Mouse (Mus musculus): ENCODE data around the gene Fn1. TPM values are rescaled to one million over a fixed set of nuclear protein-coding genes. Genes with fewer than 3 reads are reported as not detected.

Gene Fn1
- polyA plus RNA-seq, 1 experiment from 2014 or later = 234 TPM

- Histone ChIP-seq H3K27me3 (no peaks in the 10 kb centered on the region), H3K4me2 (replicated peaks) (no peak overlapping the region), H3K9ac (no peak overlapping the region), H3K36me3 (peaks cover 83% of the 10 kb centered on the region), H3K9me3 (no peaks in the 10 kb centered on the region), H3K4me1 (0 out of 2 replicates have a peak, but pooled peaks cover 4% of the 10 kb centered on the region), H3K4me3 (no peak overlapping the region), H3K27ac (no peak overlapping the region)
- no peak for ATAC-seq (ENCODE audit: low FRiP score, low read depth)
- WGBS = 92% methylated on average over 8 of the region's 8 CpGs
Measured at GRCm38 (mm10) chr1:71630243-71630642, 22.8 kb downstream of the Fn1 start.

DNA sequence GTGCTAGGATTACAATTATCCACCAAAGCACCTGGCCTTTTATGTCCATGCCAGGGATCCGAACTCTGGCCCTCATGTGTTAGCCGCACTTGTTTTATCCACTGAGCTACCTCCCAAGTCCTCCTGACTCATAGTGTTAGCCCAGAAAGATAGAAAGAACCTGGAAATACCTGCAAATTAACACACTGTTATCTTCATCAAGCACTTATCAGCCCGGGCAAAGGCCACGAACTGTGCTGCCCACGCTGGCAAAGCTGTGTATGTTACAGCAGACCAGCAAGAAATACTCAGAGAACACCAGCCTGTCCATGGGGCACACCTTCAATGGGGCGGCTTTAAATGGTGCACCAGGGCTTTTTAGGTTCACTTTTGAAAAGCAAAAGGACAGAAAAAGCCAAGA lies 29.4 kb downstream of the Fn1 start:
- Histone ChIP-seq H3K36me3 (peaks cover 98% of the 10 kb centered on the region), H3K27me3 (no peaks in the 10 kb centered on the region), H3K9ac (no peak overlapping the region), H3K27ac (no peak overlapping the region), H3K4me2 (replicated peaks) (no peak overlapping the region), H3K4me1 (0 out of 2 replicates have a peak, but pooled peaks cover 4% of the 10 kb centered on the region), H3K4me3 (no peak overlapping the region), H3K9me3 (no peaks in the 10 kb centered on the region)
- ATAC-seq (ENCODE audit: low FRiP score, low read depth) = no peak
- 93% methylated on average over 6 of the region's 6 CpGs for WGBS

- Histone ChIP-seq H3K4me3 (no peak overlapping the region), H3K27me3 (no peaks in the 10 kb centered on the region), H3K9me3 (no peaks in the 10 kb centered on the region), H3K4me2 (replicated peaks) (no peak overlapping the region), H3K27ac (no peak overlapping the region), H3K4me1 (0 out of 2 replicates have a peak, but pooled peaks cover 4% of the 10 kb centered on the region), H3K36me3 (peaks cover 98% of the 10 kb centered on the region), H3K9ac (no peak overlapping the region)
- 94% methylated on average over 2 of the region's 2 CpGs for WGBS
- ATAC-seq (ENCODE audit: low FRiP score, low read depth) = no peak
Measured at GRCm38 (mm10) chr1:71621526-71621925, 31.5 kb downstream of the Fn1 start.

DNA sequence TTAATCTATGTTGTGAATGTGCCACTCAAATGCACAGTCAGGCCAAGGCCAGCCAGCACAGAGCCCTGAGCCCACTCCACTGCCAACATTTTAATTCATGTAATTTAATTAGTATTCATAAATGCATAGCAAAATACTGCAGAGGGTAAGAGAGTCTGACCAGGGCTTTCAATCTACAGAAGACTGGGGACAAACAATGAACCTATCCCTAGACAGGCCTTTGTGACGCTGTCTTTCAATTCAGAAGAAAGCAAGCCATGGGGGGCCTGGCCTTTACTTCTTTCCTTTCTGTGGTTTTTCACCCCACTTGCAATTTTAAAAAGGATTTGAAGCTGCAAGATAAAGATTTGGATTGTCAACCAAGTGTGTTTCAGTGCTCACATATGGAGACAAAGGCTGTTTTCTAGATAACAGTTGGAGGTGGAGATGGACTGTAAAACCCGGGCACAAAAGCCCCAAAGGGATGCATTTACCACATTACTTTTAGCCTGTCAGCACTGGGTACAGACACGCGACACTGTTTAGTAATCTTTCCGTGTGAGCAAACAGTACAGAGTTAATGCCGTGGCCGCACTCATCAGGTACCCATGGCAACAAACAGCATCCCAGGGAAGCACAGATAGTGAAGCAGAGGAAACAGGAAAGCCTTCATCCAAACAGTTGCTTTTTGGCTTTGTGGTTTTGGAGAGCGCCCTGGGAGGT lies 38.3 kb downstream of the Fn1 start:
- no peak for ATAC-seq (ENCODE audit: low FRiP score, low read depth)
- no peaks in the 10 kb centered on the region for H3K27me3 ChIP-seq
- H3K9ac ChIP-seq = no peak overlapping the region
- peaks cover 100% of the 10 kb centered on the region for H3K36me3 ChIP-seq
- no peaks in the 10 kb centered on the region for H3K9me3 ChIP-seq
- no peak overlapping the region for H3K4me3 ChIP-seq
- H3K4me2 ChIP-seq (replicated peaks) = no peak overlapping the region
- H3K4me1 ChIP-seq = no peaks in the 10 kb centered on the region
- 93% methylated on average over 8 of the region's 8 CpGs for WGBS
- H3K27ac ChIP-seq = no peak overlapping the region

DNA sequence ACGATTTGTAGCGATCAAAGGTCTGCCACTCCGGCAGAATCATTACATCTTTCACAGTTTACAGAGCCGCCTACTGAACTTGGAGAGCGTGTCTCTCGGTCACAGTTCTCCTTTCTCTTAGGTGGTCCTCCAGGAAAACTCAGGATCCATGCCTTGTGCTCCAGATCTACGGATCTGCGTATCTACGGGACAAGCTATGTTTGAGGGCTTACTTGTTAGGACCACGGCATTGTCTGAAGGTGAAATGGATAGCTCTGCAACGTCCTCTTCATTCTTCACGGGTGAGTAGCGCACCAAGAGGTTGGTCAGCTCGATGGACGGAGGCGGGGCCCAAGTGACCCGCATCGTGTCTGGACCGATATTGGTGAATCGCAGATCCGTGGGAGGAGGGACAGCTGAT lies 40.7 kb downstream of the Fn1 start:
- 96% methylated on average over 21 of the region's 21 CpGs for WGBS
- no peaks in the 10 kb centered on the region for H3K27me3 ChIP-seq
- ATAC-seq (ENCODE audit: low FRiP score, low read depth) = no peak
- H3K4me1 ChIP-seq = no peaks in the 10 kb centered on the region
- H3K4me3 ChIP-seq = no peak overlapping the region
- H3K9ac ChIP-seq = no peak overlapping the region
- peaks cover 96% of the 10 kb centered on the region for H3K36me3 ChIP-seq
- no peaks in the 10 kb centered on the region for H3K9me3 ChIP-seq
- no peak overlapping the region for H3K4me2 ChIP-seq (replicated peaks)
- no peak overlapping the region for H3K27ac ChIP-seq

DNA sequence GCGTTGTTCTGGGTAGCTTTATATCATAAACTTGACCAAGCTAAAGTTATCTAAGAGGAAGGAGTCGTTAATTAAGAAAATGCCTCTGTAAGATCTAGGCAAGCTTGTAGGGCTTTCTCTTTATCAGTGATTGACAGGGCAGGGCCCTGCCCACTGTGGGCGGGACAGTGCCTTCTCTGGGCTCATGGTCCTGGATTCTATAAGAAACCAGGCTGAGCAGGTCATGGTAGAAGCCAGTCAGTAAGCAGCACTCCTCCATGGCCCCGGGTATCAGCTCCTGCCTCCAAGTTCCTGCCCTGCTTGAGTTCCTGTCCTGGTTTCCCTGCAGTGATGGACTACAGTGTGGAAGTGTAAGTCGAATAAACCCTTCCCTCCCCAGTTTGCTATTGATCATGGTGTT lies 43.1 kb downstream of the Fn1 start:
- ATAC-seq (ENCODE audit: low FRiP score, low read depth) = no peak
- no peaks in the 10 kb centered on the region for H3K4me1 ChIP-seq
- no peak overlapping the region for H3K4me2 ChIP-seq (replicated peaks)
- H3K9me3 ChIP-seq = no peaks in the 10 kb centered on the region
- H3K27me3 ChIP-seq = no peaks in the 10 kb centered on the region
- no peak overlapping the region for H3K27ac ChIP-seq
- H3K4me3 ChIP-seq = no peak overlapping the region
- H3K36me3 ChIP-seq = peaks cover 96% of the 10 kb centered on the region
- H3K9ac ChIP-seq = no peak overlapping the region
- WGBS = 91% methylated on average over 5 of the region's 5 CpGs

GRCm38 (mm10) chr1:71609057-71609775 lies 43.8 kb downstream of the Fn1 start:
- no peak overlapping the region for H3K4me2 ChIP-seq (replicated peaks)
- H3K4me3 ChIP-seq = no peak overlapping the region
- no peak for ATAC-seq (ENCODE audit: low FRiP score, low read depth)
- no peaks in the 10 kb centered on the region for H3K27me3 ChIP-seq
- H3K36me3 ChIP-seq = peaks cover 96% of the 10 kb centered on the region
- H3K4me1 ChIP-seq = no peaks in the 10 kb centered on the region
- H3K27ac ChIP-seq = no peak overlapping the region
- no peak overlapping the region for H3K9ac ChIP-seq
- 96% methylated on average over 37 of the region's 37 CpGs for WGBS
- H3K9me3 ChIP-seq = no peaks in the 10 kb centered on the region

DNA sequence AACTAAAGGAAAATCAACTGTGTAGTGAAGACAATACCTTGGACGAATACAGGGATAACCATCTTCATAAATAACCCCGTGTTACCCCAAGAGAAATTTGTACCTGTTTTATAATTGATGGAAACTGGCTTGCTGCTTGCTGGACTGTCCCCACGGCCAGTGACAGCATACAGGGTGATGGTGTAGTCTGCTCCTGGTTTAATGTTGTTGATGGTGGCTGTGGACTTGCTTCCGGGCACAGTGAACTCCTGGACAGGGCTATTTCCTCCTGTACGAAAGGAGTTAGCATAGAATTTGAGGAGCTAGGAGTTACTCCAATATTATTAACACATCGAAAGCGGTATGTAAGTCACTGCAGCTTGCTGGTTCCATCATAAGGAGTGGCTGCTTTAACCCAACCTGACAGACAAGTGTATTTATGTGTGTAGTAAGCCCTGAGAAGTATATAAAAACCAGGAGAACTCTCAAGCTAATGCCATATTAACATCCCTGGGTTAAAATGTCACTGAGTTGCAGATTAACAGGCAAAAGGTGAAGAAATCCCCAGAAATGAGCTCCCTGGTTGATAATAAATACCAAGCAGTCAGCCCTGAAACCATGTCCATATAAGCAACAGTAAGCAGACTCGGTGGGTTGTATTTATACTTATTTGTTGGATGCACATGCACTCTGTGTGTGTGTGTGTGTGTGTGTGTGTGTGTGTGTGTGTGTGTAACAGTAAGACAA lies 46.2 kb downstream of the Fn1 start:
- Histone ChIP-seq H3K9me3 (no peaks in the 10 kb centered on the region), H3K36me3 (peaks cover 94% of the 10 kb centered on the region), H3K4me1 (no peaks in the 10 kb centered on the region), H3K4me2 (replicated peaks) (no peak overlapping the region), H3K4me3 (no peak overlapping the region), H3K9ac (no peak overlapping the region), H3K27me3 (no peaks in the 10 kb centered on the region), H3K27ac (no peak overlapping the region)
- no peak for ATAC-seq (ENCODE audit: low FRiP score, low read depth)
- 93% methylated on average over 8 of the region's 8 CpGs for WGBS

DNA sequence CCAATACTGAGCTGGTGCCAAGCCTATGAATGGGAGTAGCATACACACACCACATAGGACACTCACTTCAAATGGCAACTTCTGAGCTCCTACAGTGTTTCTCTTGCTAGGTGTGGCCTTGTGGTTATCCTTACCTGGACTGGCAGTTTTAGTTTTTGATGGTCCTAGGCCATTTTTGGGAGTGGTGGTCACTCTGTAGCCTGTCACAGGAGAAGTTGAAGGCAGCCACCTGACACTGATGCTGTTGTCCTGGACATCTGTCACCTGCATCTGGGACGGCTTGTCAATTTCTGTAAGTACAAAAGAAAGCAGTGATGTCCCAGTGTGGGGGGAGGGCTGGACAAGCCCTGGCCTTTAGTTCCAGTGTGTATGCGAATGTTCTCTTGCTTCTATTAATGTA lies 47.2 kb downstream of the Fn1 start:
- Histone ChIP-seq H3K9me3 (no peaks in the 10 kb centered on the region), H3K27me3 (no peaks in the 10 kb centered on the region), H3K36me3 (peaks cover 93% of the 10 kb centered on the region), H3K9ac (no peak overlapping the region), H3K4me3 (no peak overlapping the region), H3K4me1 (no peaks in the 10 kb centered on the region), H3K27ac (no peak overlapping the region), H3K4me2 (replicated peaks) (no peak overlapping the region)
- no peak for ATAC-seq (ENCODE audit: low FRiP score, low read depth)
- WGBS = 93% methylated on average over 2 of the region's 2 CpGs

DNA sequence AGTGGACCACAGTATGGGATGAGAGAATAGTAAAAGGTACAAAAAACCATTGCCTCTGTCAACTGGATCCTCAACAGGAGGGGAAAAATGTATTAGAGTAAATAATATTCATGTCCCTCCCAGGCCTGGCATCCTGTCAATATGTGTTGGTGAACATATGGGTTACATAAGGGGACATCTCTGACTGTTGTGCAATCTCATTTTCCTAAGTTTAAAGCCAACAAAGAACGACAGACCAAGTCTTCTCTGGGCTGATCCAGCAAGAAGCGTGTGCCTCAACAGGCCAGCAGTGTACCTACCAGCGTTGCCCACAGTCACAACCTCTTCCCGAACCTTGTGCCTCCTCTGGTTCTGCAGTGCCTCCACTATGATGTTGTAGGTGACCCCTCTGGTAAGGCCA lies 57.6 kb downstream of the Fn1 start:
- Histone ChIP-seq H3K9me3 (no peaks in the 10 kb centered on the region), H3K27ac (no peak overlapping the region), H3K4me3 (no peak overlapping the region), H3K9ac (no peak overlapping the region), H3K36me3 (peaks cover 98% of the 10 kb centered on the region), H3K4me2 (replicated peaks) (no peak overlapping the region), H3K27me3 (no peaks in the 10 kb centered on the region), H3K4me1 (no peaks in the 10 kb centered on the region)
- ATAC-seq (ENCODE audit: low FRiP score, low read depth) = no peak
- WGBS = 97% methylated on average over 4 of the region's 4 CpGs

GRCm38 (mm10) chr1:71594268-71594667 lies 58.7 kb downstream of the Fn1 start:
- Histone ChIP-seq H3K4me2 (replicated peaks) (no peak overlapping the region), H3K9ac (no peak overlapping the region), H3K9me3 (no peaks in the 10 kb centered on the region), H3K4me3 (no peak overlapping the region), H3K4me1 (no peaks in the 10 kb centered on the region), H3K27me3 (no peaks in the 10 kb centered on the region), H3K27ac (no peak overlapping the region), H3K36me3 (peaks cover 98% of the 10 kb centered on the region)
- WGBS = 88% methylated on average over 2 of the region's 2 CpGs
- no peak for ATAC-seq (ENCODE audit: low FRiP score, low read depth)

GRCm38 (mm10) chr1:71593184-71593583 lies 59.8 kb downstream of the Fn1 start:
- no peaks in the 10 kb centered on the region for H3K27me3 ChIP-seq
- no peak for ATAC-seq (ENCODE audit: low FRiP score, low read depth)
- no peaks in the 10 kb centered on the region for H3K9me3 ChIP-seq
- WGBS = 95% methylated on average over 9 of the region's 9 CpGs
- H3K4me1 ChIP-seq = no peaks in the 10 kb centered on the region
- peaks cover 98% of the 10 kb centered on the region for H3K36me3 ChIP-seq
- no peak overlapping the region for H3K9ac ChIP-seq
- no peak overlapping the region for H3K4me2 ChIP-seq (replicated peaks)
- H3K4me3 ChIP-seq = no peak overlapping the region
- no peak overlapping the region for H3K27ac ChIP-seq

Data from limb, embryonic 13.5 days (tissue).